ENCODE assay signal across 8 mouse cellular contexts in genomic region chr4:130087293-130087692, GRCm38 (mm10). TPM values are rescaled to one million over a fixed set of nuclear protein-coding genes. Genes with fewer than 3 reads are reported as not detected.
DNase-seq lines count a peak whose midpoint lies in the region; ATAC-seq lines count a peak whose summit lies in the region.

No protein-coding gene starts in this region.

- no peaks in the 10 kb centered on the region for H3K36me3 ChIP-seq in liver, embryonic 12.5 days
- H3K36me3 ChIP-seq in limb, embryonic 13.5 days: peaks cover 7% of the 10 kb centered on the region; the same call in 1 of the 2 replicates

- 15% methylated on average over 7 of the region's 7 CpGs for WGBS in liver, embryonic 12.5 days (ENCODE audit: insufficient replicate concordance)
- 14% methylated on average over 7 of the region's 7 CpGs for WGBS in limb, embryonic 13.5 days

- peaks cover 78% of the 10 kb centered on the region for H3K27me3 ChIP-seq in liver, embryonic 12.5 days (replicated peaks)
- H3K27me3 ChIP-seq in limb, embryonic 13.5 days: peaks cover 18% of the 10 kb centered on the region

- H3K4me2 ChIP-seq in liver, embryonic 12.5 days: no peak overlapping the region
- no peak overlapping the region for H3K4me2 ChIP-seq in limb, embryonic 13.5 days (replicated peaks)

- no peak overlapping the region for H3K27ac ChIP-seq in liver, embryonic 12.5 days
- H3K27ac ChIP-seq in limb, embryonic 13.5 days: no peak overlapping the region

- no peaks in the 10 kb centered on the region for H3K9me3 ChIP-seq in liver, embryonic 12.5 days (replicated peaks)
- H3K9me3 ChIP-seq in limb, embryonic 13.5 days: no peaks in the 10 kb centered on the region

- no peak overlapping the region for H3K9ac ChIP-seq in liver, embryonic 12.5 days
- no peak overlapping the region for H3K9ac ChIP-seq in limb, embryonic 13.5 days

- H3K4me1 ChIP-seq in liver, embryonic 12.5 days: no peaks in the 10 kb centered on the region
- peaks cover 12% of the 10 kb centered on the region; the same call in 1 of the 2 replicates for H3K4me1 ChIP-seq in limb, embryonic 13.5 days

- no peak for ATAC-seq in liver, embryonic 12.5 days
- peak; percentile 52 for ATAC-seq in limb, embryonic 13.5 days (ENCODE audit: low FRiP score, low read depth)

- DNase-seq in liver: peak; percentile 84
- DNase-seq in embryo, embryonic 11.5 days (ENCODE audit: low read depth, low spot score): peak; percentile 72
- peak; percentile 84 to 98 for DNase-seq in heart, adult 18-20 months
- peak; percentile 69 to 94 for DNase-seq in kidney, adult 8-10 months
- DNase-seq in monocyte, adult 2 months (ENCODE audit: low read depth in 1 of 2, low spot score in 2 of 2): peak; percentile 59 to 84
- DNase-seq in spleen, postnatal 10 days (ENCODE audit: low spot score in 2 of 2): peak; percentile 91

- H3K4me3 ChIP-seq in liver, embryonic 12.5 days: no peak overlapping the region
- H3K4me3 ChIP-seq in limb, embryonic 13.5 days: no peak overlapping the region

RNA-seq across cellular contexts. Expression of gene Pef1, which starts 15.1 kb away (rescaled TPM):
- polyA plus RNA-seq in liver, embryonic 12.5 days (2016; fragmentation: Nextera tagmentation; extraction: Ambion mirVana): 41.9 and 42.5 TPM in 2 replicates
- 10 to 100 TPM; 31.3 to 40.1 TPM for total RNA-seq in heart, adult 18-20 months (2021)
- polyA plus RNA-seq in limb, embryonic 13.5 days (2015; fragmentation: Nextera tagmentation; extraction: Ambion mirVana): 64.1 and 64.3 TPM in 2 replicates

RNA-seq across cellular contexts. Expression of gene Col16a1, which starts 39.7 kb away (rescaled TPM):
- 4.2 and 4.9 TPM in 2 replicates for polyA plus RNA-seq in liver, embryonic 12.5 days (2016; fragmentation: Nextera tagmentation; extraction: Ambion mirVana)
- total RNA-seq in heart, adult 18-20 months (2021): 1 to 10 TPM; 4.5 to 4.6 TPM
- 64.6 and 65.8 TPM in 2 replicates for polyA plus RNA-seq in limb, embryonic 13.5 days (2015; fragmentation: Nextera tagmentation; extraction: Ambion mirVana)

RNA-seq across cellular contexts. Expression of gene Hcrtr1, which starts 51.9 kb away (rescaled TPM):
- 0.12 TPM in 1 of 2 replicates, not detected in the other for polyA plus RNA-seq in liver, embryonic 12.5 days (2016; fragmentation: Nextera tagmentation; extraction: Ambion mirVana)
- not detected for total RNA-seq in heart, adult 18-20 months (2021)
- not detected in 2 replicates for polyA plus RNA-seq in limb, embryonic 13.5 days (2015; fragmentation: Nextera tagmentation; extraction: Ambion mirVana)

Comparison
In these comparisons a context has a peak if more than half of its experiments do, and no peak if none do; other contexts are left out.
1. RNA of gene Col16a1, which starts 39.7 kb away (polyA plus RNA-seq): 64.6 to 65.8 TPM in limb, embryonic 13.5 days; 4.2 to 4.9 TPM in liver, embryonic 12.5 days; every median in the first group is over 10 times any median in the second.
2. Peak in every context shown above with its lines, with median percentiles within 50 percentile points of each other: DNase-seq.